Mouse (Mus musculus): ENCODE measurements at regions not wholly inside any gene's neighbourhood (a gene's known extent, or its start where the extent isn't known, plus 50 kb on each side); places are given as distances from the start of the nearest gene placed in this dataset.
A peak's percentile ranks its signal among the peaks of the same experiment; 100 is the strongest.

DNA sequence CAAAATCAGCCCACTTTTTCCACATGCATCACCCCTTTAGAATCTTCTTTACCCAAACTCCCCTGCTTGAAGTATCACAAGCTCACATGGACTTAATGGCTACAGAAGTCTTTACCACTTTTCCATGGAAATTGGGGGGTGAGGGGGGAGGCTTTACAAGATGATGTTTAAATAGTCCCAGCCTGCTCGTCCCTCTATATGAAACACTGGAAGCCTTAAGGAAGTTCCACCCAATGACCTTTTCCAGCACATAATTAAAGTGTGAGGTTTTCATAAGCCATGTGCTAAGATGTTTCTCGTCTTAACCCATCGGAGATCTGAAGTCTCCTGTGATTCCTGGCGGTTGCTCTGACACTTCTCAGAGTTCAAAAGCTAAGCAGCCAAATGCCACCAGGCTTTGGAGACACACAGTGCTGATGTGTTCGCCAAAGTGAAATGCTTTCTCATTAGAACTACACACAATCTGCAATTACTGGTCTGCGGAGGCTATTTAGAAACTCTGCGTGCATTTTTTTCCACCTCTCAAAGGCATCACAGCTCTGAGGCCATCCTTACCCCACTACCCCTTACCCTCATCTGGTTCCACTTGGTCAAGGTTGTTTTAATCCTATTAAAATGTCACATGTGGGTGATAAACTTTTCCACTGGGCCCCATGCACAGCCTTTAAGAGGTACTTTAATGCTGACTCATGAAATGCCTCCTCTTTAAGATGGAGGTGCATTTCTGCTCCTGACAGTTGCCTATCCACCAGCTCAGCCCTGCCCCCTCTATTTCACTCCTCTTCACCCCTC, 116.3 kb upstream of the Cd180 start:
- DNase-seq (ENCODE audit: low spot score in 2 of 2): no peak

DNA sequence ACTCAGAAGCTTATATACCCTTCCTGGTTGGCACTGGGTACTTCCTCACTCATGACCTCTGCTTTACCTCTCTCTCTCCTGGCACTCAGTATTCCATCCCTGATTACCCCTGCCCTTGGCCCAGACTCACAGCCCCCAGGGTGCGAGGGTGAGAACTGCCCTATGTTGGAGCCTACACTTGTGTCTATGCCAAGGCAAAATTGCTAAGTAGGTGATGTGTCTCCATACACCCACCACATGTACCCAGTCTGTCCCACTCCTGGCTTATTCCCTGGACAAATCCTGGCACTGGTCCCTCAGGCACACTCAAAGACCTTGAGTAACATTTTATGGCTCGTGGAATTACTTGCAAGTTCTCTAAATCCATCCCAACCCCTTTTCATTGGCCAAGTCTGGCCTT, 114.5 kb upstream of the Cd180 start:
- DNase-seq (ENCODE audit: low spot score in 2 of 2): no peak

DNA sequence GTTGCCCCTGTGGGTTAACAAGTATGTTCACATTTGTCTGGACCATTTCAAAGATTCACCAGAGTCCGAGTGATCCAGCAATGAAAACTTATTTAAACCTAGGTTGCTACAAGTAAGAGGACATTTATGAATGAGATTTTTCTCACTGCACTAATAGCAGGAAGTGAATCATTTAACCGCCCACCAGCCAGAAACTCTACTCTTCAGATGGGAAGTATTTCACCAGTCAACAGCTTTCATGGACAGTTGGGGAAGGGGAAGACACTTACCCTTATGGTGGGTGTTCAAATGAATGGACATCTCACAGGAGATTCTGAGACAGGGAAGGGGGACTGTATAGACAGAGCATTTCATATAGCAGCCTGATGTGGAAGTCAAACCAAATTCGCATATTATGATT, 113.7 kb upstream of the Cd180 start:
- no peak for DNase-seq (ENCODE audit: low spot score in 2 of 2)

DNA sequence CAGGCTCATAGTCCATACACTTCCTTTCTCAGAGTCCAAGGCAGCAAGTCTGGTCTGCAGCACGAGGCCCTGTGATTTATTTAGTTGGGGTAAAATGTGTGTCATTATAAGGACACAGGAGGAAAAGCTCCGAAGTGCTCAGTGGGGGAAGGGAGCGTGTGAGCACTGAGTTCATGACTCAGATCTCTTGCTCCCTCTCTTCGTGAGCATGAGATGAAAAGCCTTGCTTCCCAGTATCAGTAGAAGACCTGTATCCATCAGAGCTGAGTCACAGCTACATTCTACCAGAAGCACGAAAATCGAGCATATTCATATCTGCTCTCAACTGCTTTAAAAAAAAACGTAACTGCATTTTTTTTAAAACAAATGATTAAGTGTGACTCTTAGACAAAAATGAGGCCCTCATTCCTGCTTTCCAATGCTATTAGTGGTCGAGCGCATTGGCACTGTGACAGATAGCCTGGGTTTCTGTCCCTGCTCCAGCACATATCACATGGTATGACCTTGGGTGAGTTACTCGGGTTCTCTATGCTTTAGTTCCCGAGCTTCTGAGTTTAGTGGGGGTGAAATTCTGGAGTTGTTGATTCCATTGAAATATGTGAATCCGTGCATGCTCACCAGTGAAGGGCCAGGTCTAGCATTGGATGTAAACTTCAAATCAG, 109.2 kb upstream of the Cd180 start:
- DNase-seq (ENCODE audit: low spot score in 2 of 2): peak in 1 of 2 experiments; percentile 27

DNA sequence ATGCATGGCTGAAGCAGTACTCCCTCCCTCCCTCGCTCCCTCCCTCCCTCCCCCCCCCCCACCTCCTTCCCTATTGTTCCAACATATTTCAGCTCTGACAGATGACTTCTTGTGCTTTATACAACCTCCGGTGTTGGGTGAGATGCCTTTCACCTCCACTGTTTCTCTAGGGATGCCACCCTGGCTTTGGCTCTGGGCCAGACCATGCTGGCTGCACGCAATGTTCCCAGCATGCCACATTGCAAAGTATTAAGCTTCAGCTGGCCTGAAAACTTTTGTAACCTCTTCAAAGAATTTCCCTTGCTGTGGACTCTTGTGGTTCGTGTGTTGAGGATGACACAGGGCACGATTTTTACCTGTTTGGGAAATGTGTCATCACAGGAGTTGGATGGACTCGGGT, 107.1 kb upstream of the Cd180 start:
- DNase-seq (ENCODE audit: low spot score in 2 of 2): no peak

DNA sequence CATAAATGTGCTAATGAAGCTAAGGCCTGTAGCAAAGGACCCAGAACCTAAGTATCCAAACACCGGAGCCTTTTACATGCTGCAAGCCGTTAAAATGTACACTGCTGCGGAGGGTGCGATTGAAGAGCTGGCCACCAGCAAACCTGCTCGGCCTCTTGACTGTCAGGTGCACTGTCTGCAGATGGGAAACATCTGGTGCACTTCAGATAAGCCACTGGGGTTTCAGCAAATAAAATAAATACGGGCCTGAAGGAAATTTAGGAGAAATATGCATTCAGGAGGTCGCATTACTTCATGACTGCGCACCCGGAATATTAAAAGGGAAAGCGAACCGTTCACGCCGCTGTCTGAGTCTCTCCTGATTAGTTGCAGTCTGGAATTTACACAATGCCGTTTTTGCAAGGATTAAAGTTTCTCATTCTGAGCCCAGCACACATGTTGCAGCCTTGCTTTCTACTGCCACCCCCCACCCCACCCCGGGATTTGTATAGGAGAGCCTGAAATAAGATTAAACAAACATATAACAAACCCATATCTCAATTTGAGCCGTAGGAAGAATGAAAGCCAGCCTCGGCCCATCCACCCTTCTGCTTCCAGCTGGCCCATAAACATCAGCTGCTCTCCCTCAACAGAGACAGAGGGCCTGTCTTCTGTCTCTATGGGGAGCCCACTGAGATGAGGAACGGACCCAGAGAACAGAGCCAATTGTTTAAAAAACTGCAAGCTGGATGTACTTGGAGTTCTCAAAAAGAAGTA, 103.5 kb upstream of the Cd180 start:
- DNase-seq (ENCODE audit: low spot score in 2 of 2): peak in 1 of 2 experiments; percentile 41

GRCm38 (mm10) chr13:102591803-102592537, 101.4 kb upstream of the Cd180 start:
- DNase-seq (ENCODE audit: low spot score in 2 of 2): no peak

- DNase-seq (ENCODE audit: low spot score in 2 of 2): peak in 1 of 2 experiments; percentile 57
These were observed 99.8 kb upstream of the Cd180 start for GRCm38 (mm10) chr13:102593405-102594200.

- DNase-seq (ENCODE audit: low spot score in 2 of 2): no peak
These were observed 99.2 kb upstream of the Cd180 start for GRCm38 (mm10) chr13:102594201-102594600.

- no peak for DNase-seq (ENCODE audit: low spot score in 2 of 2)
These were observed 97.8 kb upstream of the Cd180 start for GRCm38 (mm10) chr13:102595602-102596001.

GRCm38 (mm10) chr13:102596101-102596500, 97.3 kb upstream of the Cd180 start:
- DNase-seq (ENCODE audit: low spot score in 2 of 2): no peak

DNA sequence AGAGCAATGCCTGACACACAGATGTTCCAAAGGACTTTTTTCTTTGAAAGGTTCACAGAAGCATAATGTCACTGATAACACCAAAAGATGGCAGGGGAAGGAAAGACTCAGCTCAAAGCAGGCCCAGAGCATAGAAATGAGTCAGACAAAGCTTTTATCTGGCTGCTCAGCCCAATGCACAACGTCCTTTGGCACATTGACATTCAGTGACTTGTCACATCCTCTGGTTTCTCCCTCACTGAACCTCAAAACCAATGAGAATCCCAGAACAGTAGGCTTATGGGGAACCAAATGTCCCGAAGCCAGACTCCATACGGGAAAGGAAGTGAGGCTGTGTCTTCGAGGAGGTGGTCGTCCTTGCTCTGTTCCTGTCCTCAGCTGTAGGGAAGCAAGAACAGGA, 95.2 kb upstream of the Cd180 start:
- no peak for DNase-seq (ENCODE audit: low spot score in 2 of 2)

DNA sequence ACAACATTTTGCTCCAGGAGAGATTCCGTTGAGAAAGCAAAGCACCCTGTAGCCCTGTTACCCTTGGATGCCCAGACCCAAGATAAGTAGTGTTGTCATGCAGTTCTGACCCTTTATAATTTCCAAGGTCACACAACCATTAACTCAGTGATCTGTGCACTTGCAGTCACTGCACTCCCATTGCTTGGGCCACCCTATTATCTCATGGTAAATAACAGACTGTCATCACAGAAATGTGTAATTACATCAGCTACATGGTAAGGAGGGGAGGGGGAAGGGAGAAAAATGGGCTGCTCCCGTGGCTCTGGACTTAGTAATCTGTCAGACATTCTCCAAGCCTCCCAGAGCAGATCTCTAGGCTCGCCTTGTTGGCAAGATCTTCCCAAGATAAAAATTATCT, 93.8 kb upstream of the Cd180 start:
- DNase-seq (ENCODE audit: low spot score in 2 of 2): no peak

GRCm38 (mm10) chr13:102600026-102600425, 93.3 kb upstream of the Cd180 start:
- DNase-seq (ENCODE audit: low spot score in 2 of 2): no peak

- DNase-seq (ENCODE audit: low spot score in 2 of 2): no peak
These were observed 68.9 kb upstream of the Cd180 start for GRCm38 (mm10) chr13:102624461-102624860.

GRCm38 (mm10) chr13:102625171-102625835, 68.1 kb upstream of the Cd180 start:
- peak in 1 of 2 experiments; percentile 50 for DNase-seq (ENCODE audit: low spot score in 2 of 2)

- DNase-seq (ENCODE audit: low spot score in 2 of 2): no peak
These were observed 67.5 kb upstream of the Cd180 start for GRCm38 (mm10) chr13:102625836-102626340.

GRCm38 (mm10) chr13:102627786-102628185, 65.6 kb upstream of the Cd180 start:
- DNase-seq (ENCODE audit: low spot score in 2 of 2): no peak

GRCm38 (mm10) chr13:102629176-102629575, 64.2 kb upstream of the Cd180 start:
- DNase-seq (ENCODE audit: low spot score in 2 of 2): no peak

DNA sequence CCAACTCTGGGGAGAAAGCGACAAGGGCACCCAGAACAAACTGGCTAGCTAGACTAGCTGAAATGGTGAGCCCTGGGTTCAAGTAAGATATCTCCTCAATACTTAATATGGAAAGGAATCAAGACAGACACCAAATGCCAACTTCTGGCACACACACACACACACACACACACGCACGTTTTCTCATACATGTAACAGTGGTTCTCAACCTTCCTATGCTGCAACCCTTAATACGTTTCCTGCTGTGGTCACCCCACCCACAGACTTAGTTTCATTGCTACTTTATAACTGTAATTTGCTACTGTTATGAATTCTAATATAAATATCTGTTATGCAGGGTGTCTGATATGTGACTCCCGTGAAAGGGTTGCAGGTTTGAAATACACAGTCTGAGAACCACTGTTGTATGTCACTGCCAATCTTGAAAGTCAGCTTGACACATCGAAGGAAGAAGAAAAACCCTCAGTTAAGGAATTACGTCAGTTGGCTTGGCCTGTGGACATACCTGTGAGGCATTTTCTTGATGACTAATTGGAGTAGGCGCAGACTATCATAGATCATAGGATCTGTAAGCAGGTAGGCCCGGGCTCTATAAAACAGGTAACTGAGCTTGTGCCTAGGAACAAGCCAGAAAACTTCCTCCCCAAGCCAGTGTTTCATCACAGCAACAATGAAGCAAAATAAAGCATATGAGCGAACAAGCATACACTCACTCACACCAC, 59.0 kb upstream of the Cd180 start:
- no peak for DNase-seq (ENCODE audit: low spot score in 2 of 2)
